10 mouse cellular contexts compared by ENCODE assay signal in the genomic region with DNA sequence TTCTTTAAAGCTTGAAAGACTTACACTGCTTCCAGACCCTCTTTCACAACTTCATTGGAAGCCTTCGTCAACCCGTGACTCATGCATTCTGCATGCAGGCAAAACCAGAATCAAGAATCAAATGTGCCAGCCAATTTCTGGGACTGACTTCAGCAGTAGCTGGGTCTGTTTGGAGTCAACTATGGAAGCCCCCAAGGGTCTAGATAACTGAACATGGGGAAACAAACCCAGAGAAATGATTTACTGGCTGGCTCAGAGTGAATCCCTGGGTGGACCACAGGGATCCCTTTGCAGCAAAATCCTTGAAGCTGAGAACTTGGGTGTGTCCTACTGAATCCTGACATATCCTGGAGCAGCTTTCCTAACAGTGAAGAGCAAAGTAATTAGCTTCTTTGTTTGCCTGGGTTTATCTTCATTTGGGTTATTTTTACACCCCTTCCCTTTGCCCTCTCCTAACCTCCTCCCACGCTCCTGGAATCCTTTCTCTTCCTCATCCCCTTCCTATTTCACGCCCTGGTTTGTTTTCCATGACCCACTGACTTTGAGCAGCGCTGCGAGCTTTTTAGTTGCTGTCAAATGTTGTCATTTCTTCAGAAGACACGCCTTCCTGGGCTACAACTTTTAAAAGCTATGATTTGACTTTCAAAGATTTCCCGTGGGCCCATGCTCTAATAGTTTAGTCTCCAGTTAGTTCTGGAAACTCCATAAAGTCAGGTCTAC.
A peak's percentile ranks its signal among the peaks of the same experiment; 100 is the strongest.
DNase-seq lines count a peak whose midpoint lies in the region; ATAC-seq lines count a peak whose summit lies in the region.
"Had no signal": no experiment of that assay in that cellular context is flagged by ENCODE, and none has a peak within 500 bp of the region (broad histone marks: within the 10 kb centered on the region; RNA-seq: fewer than 3 reads in every experiment).

No protein-coding gene starts in this region.

- no peaks in the 10 kb centered on the region for H3K27me3 ChIP-seq in kidney, embryonic 14.5 days (ENCODE audit: control insufficient read depth, insufficient read depth, low read length)
- H3K27me3 ChIP-seq: forebrain, embryonic 13.5 days had no signal

- DNase-seq in frontal cortex, postnatal 10 days (ENCODE audit: low spot score in 2 of 2) = no peak
- peak; percentile 83 for DNase-seq in Muller cell, postnatal 12 days (ENCODE audit: inconsistent ontology term)
- peak; percentile 65 for DNase-seq in gonadal fat pad, adult 2 months (ENCODE audit: low read depth)
- peak; percentile 70 for DNase-seq in lung, postnatal 14 days
- no peak for DNase-seq in natural killer cell, adult 2 months (ENCODE audit: low spot score in 2 of 2)
- DNase-seq in kidney, adult 11 months = no peak
- DNase-seq: thymus, postnatal 36 days had no signal

- H3K27ac ChIP-seq in kidney, embryonic 14.5 days (ENCODE audit: low read depth, low read length) = no peak overlapping the region
- H3K27ac ChIP-seq: forebrain, embryonic 13.5 days had no signal

- no peak overlapping the region for H3K4me3 ChIP-seq in kidney, embryonic 14.5 days (ENCODE audit: low read length)
- H3K4me3 ChIP-seq: forebrain, embryonic 13.5 days had no signal

- no peaks in the 10 kb centered on the region for H3K9me3 ChIP-seq in kidney, embryonic 14.5 days (ENCODE audit: control insufficient read depth, low read length)
- H3K9me3 ChIP-seq: forebrain, embryonic 13.5 days had no signal

- H3K9ac ChIP-seq in kidney, embryonic 14.5 days (ENCODE audit: low read depth, low read length) = no peak overlapping the region
- H3K9ac ChIP-seq: forebrain, embryonic 13.5 days had no signal

- H3K4me1 ChIP-seq in kidney, embryonic 14.5 days (ENCODE audit: control insufficient read depth, insufficient read depth, low read length) = peaks cover 5% of the 10 kb centered on the region; the same call in 1 of the 2 replicates
- H3K4me1 ChIP-seq: forebrain, embryonic 13.5 days had no signal

- peak; percentile 59; the same call in 1 of the 2 replicates for ATAC-seq in frontal cortex, adult (ENCODE audit: low TSS enrichment)
- ATAC-seq in kidney, embryonic 14.5 days (ENCODE audit: low FRiP score, low TSS enrichment) = no peak
- ATAC-seq: forebrain, embryonic 13.5 days had no signal

- no peaks in the 10 kb centered on the region for H3K36me3 ChIP-seq in kidney, embryonic 14.5 days (ENCODE audit: control insufficient read depth, insufficient read depth, low read length)

- WGBS in kidney, embryonic 14.5 days = 41% methylated on average over 8 of the region's 8 CpGs

- no peak overlapping the region for H3K4me2 ChIP-seq in kidney, embryonic 14.5 days (replicated peaks; ENCODE audit: low read depth, low read length)
- H3K4me2 ChIP-seq: forebrain, embryonic 13.5 days had no signal

Comparison
In these comparisons a context has a peak if more than half of its experiments do, and no peak if none do; other contexts are left out.
1. DNase-seq: peak in Muller cell, postnatal 12 days (single experiment), gonadal fat pad, adult 2 months (single experiment) and lung, postnatal 14 days (single experiment); none in frontal cortex, postnatal 10 days (0 of 2), natural killer cell, adult 2 months (0 of 2) and kidney, adult 11 months (single experiment).